Mouse (Mus musculus): Measurements from ENCODE around the gene Tigar.

Gene Tigar

GRCm38 (mm10) chr6:127143124-127143520 is 33.8 kb upstream of the Tigar start:
- in situ Hi-C loops (cut with MseI, MboI): loop anchor here (10.0 kb wide), 2 partner anchors 212 to 292 kb away; no protein-coding TSS in a partner anchor

GRCm38 (mm10) chr6:127142154-127143123 is 33.1 kb upstream of the Tigar start:
- in situ Hi-C loops (cut with MseI, MboI): loop anchor here (10.0 kb wide), 2 partner anchors 212 to 292 kb away; no protein-coding TSS in a partner anchor

- in situ Hi-C loops (cut with MseI, MboI): no loop called here
These were observed 29.6 kb upstream of the Tigar start for GRCm38 (mm10) chr6:127138962-127139361.

- in situ Hi-C loops (cut with MseI, MboI): no loop called here
These were observed 24.3 kb upstream of the Tigar start for GRCm38 (mm10) chr6:127133433-127134245.

- in situ Hi-C loops (cut with MseI, MboI): no loop called here
These were observed 23.4 kb upstream of the Tigar start for GRCm38 (mm10) chr6:127132719-127133118.

- in situ Hi-C loops (cut with MseI, MboI): no loop called here
These were observed 22.6 kb upstream of the Tigar start for GRCm38 (mm10) chr6:127131946-127132345.

- in situ Hi-C loops (cut with MseI, MboI): no loop called here
These were observed 21.0 kb upstream of the Tigar start for GRCm38 (mm10) chr6:127130377-127130776.

- in situ Hi-C loops (cut with MseI, MboI): no loop called here
These were observed 20.3 kb upstream of the Tigar start for GRCm38 (mm10) chr6:127129659-127130058.

- in situ Hi-C loops (cut with MseI, MboI): no loop called here
These were observed 14.1 kb upstream of the Tigar start for GRCm38 (mm10) chr6:127123506-127123905.

GRCm38 (mm10) chr6:127122996-127123395 is 13.6 kb upstream of the Tigar start:
- in situ Hi-C loops (cut with MseI, MboI): no loop called here

- in situ Hi-C loops (cut with MseI, MboI): no loop called here
These were observed 13.0 kb upstream of the Tigar start for GRCm38 (mm10) chr6:127122221-127122806.

GRCm38 (mm10) chr6:127114753-127115456 is 5.5 kb upstream of the Tigar start:
- in situ Hi-C loops (cut with MseI, MboI): no loop called here

GRCm38 (mm10) chr6:127108368-127109060 is 843 bp downstream of the Tigar start:
- in situ Hi-C loops (cut with MseI, MboI): no loop called here

- in situ Hi-C loops (cut with MseI, MboI): no loop called here
These were observed 1.9 kb downstream of the Tigar start for GRCm38 (mm10) chr6:127107413-127107812.

GRCm38 (mm10) chr6:127106726-127107125 is 2.6 kb downstream of the Tigar start:
- in situ Hi-C loops (cut with MseI, MboI): no loop called here

- in situ Hi-C loops (cut with MseI, MboI): no loop called here
These were observed 3.2 kb downstream of the Tigar start for GRCm38 (mm10) chr6:127106189-127106588.

GRCm38 (mm10) chr6:127105107-127105506 is 4.2 kb downstream of the Tigar start:
- in situ Hi-C loops (cut with MseI, MboI): no loop called here

- in situ Hi-C loops (cut with MseI, MboI): no loop called here
These were observed 4.8 kb downstream of the Tigar start for GRCm38 (mm10) chr6:127104396-127105029.

GRCm38 (mm10) chr6:127103506-127104275 is 5.7 kb downstream of the Tigar start:
- in situ Hi-C loops (cut with MseI, MboI): no loop called here
